Mouse (Mus musculus): Measurements from ENCODE around the gene Trip11.

Trip11 gene

GRCm38 (mm10) chr12:101821596-101821995 is 91.5 kb downstream of the Trip11 start:
- DNase-seq (ENCODE audit: low read depth) = no peak

- DNase-seq (ENCODE audit: low read depth) = no peak
Measured at GRCm38 (mm10) chr12:101819570-101819969, 93.5 kb downstream of the Trip11 start.

GRCm38 (mm10) chr12:101818608-101819370 is 94.3 kb downstream of the Trip11 start, which contains the start of gene Fbln5:
TSS of gene Fbln5 (minus strand) at chr12:101819055.
- no peak for DNase-seq (ENCODE audit: low read depth)

- DNase-seq (ENCODE audit: low read depth) = no peak
Measured at GRCm38 (mm10) chr12:101818246-101818607, 94.8 kb downstream of the Trip11 start.

DNA sequence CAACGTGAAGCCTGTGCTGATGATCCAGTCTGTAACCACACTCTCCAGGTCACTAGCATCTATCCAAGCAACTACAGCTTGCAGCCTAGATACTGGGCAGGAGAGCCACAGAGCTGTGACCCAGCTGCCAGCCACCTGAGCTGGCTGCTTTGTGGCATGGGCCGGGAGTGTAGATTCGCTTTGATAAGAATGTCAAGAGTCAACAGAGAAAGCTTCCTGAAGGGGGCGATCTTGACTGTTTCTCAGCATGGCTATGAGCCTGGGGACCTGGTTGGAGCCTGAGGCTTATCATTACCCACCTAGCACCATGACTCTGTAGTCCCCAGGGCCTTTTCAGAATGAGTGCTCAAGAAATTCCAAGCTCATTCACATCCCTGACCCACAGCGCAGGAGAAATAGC is 96.3 kb downstream of the Trip11 start:
- DNase-seq (ENCODE audit: low read depth) = peak; percentile 31

DNA sequence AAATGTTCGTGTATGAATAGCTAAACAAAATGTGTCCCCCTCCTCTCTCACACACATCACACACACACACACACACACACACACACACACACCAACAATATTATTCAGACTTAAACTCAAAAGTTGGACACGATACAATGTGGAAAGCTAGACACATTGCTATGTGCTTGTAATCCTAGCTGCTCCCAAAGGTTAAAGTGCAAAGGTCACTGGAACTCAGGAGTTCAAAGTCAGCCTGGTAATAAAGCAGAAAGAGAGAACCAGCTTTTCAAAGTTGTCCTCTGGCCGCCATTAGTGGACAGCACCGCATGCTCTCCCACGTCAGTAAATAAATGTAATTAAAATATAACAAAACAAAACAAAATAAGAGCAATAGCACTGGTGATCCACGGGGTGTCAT is 97.3 kb downstream of the Trip11 start:
- DNase-seq (ENCODE audit: low read depth) = no peak

DNA sequence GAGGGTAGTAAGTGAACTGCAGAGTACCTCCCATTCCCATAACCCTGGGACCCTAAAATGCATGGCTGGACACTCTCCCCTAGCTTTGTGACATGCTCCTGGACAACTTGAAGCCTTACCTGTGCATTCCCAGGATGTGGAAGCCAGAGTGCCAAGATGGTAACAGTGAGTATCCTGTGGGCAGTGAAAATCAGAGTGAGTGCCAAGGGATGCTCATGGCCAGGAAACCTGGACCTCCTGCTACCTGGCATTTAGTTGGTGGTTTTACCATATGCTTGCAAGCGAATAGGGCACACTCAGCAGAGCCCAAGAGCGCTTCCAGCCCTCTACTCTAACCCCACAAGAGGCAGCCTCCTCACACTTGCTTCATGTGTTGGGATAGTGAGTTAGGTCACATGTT is 98.6 kb downstream of the Trip11 start:
- no peak for DNase-seq (ENCODE audit: low read depth)

DNA sequence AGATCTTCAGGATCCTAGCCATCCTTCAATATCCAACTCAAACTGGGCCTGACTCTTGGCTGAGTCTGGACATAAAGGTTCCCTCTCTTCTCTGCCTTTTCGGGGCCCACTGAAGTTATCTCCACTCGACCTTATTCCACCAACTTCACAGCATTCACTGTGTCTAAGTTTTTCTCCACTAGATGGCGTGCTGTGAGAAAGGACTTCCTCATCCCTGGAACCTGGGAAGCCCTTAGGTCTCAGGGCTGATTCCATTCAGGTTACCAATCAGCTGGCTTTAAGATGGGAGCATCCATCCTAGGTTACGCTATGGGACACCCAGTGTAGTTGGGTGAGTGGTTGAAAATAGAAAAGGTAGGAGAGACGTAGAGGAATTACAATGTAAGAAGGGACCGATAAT is 101.9 kb downstream of the Trip11 start:
- peak; percentile 28 for DNase-seq (ENCODE audit: low read depth)

DNA sequence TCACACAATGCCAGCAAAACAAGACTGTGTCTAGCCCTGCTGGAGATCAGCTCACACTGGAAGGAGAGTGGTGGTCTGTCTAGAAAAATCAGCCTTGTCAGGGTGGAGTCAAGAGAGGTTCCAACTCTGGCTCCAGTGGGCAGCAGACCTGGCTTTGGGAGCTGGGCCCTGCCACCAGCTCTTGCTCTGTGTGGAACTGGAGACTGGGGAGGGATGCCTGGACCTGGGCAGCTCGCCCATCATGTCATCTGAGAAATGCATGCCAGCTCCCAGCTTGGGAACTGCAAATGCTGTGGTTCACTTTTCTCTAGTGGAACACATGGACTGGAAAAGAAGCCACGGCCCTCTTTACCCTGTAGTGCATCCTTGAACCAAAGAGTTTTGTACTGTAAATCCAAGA is 102.6 kb downstream of the Trip11 start:
- no peak for DNase-seq (ENCODE audit: low read depth)

- no peak for DNase-seq (ENCODE audit: low read depth)
Measured at GRCm38 (mm10) chr12:101807400-101807799, 105.7 kb downstream of the Trip11 start.

GRCm38 (mm10) chr12:101802445-101802844 is 110.6 kb downstream of the Trip11 start:
- no peak for DNase-seq (ENCODE audit: low read depth)

- DNase-seq (ENCODE audit: low read depth) = no peak
Measured at GRCm38 (mm10) chr12:101801744-101802143, 111.3 kb downstream of the Trip11 start.

- DNase-seq (ENCODE audit: low read depth) = no peak
Measured at GRCm38 (mm10) chr12:101801051-101801450, 112.0 kb downstream of the Trip11 start.

- no peak for DNase-seq (ENCODE audit: low read depth)
Measured at GRCm38 (mm10) chr12:101798189-101798922, 114.7 kb downstream of the Trip11 start.

- no peak for DNase-seq (ENCODE audit: low read depth)
Measured at GRCm38 (mm10) chr12:101794458-101794857, 118.6 kb downstream of the Trip11 start.

GRCm38 (mm10) chr12:101793221-101793621 is 119.8 kb downstream of the Trip11 start:
- no peak for DNase-seq (ENCODE audit: low read depth)

- DNase-seq (ENCODE audit: low read depth) = no peak
Measured at GRCm38 (mm10) chr12:101792684-101793083, 120.4 kb downstream of the Trip11 start.

DNA sequence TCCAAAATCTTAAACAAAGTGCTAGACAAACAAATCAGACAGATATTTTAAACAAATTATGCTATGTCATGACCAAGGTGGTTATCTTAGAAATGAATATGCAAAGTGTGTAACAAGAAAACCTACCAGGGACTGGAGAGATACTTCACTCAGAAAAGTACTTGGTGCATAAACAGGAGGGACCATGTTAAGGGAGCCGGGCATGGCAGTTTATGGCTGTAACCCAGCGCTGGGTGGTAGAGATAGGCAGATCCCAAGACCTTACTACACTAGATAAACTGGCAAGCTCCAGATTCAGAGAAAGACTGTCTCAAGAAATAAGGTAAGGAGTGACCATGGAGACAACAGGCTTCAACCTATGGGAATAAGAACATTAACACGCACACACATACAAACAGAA is 123.3 kb downstream of the Trip11 start:
- no peak for DNase-seq (ENCODE audit: low read depth)

GRCm38 (mm10) chr12:101789250-101789649 is 123.8 kb downstream of the Trip11 start:
- DNase-seq (ENCODE audit: low read depth) = no peak
